Mouse (Mus musculus) lung, postnatal 0 days (tissue): ENCODE results near the gene Wnt8b.

Experiments
- CTCF ChIP-seq: IDR thresholded peaks from 2 replicates; pipeline ENCODE4 v1.5.1; 2016; ENCODE audit warnings: antibody characterized with exemption, mild to moderate bottlenecking
- EP300 ChIP-seq: IDR thresholded peaks from 2 replicates; pipeline ENCODE4 v1.6.1; 2016; ENCODE audit warnings: antibody characterized with exemption, mild to moderate bottlenecking, control low read depth

- TF ChIP-seq CTCF: no peak
- no peak for TF ChIP-seq EP300
Observed at GRCm38 (mm10) chr19:44554490-44554860, 61.2 kb downstream of the Wnt8b start.
